Mouse (Mus musculus): Measurements from ENCODE around the gene Rnf144b. TPM values are rescaled to one million over a fixed set of nuclear protein-coding genes. Genes with fewer than 3 reads are reported as not detected.
A peak's percentile ranks its signal among the peaks of the same experiment; 100 is the strongest.

Gene Rnf144b
- polyA plus RNA-seq, 1 experiment: 2.2 TPM

DNA sequence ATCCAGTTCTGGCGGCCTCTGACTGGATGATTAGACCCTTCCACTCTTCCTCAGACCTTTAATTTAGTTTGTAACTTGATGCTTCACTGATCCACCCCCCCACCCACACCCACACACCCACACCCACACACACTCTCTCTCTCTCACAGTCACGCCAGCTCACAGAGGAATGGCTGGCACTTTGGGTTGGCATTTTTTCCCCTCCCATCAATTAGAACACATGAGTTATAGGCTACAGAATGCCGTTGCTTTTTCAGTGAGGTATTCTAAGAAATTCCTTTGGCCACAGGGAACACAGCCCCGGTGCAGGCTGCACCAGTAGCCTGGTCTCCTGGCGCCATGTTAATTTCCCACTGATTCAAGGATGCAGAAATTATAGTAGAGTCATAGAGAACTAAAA, 3.1 kb downstream of the Rnf144b start:
- no peak for TF ChIP-seq POLR2A (IDR thresholded peaks at IDR 0.05; ENCODE audit: borderline replicate concordance, extremely low read depth, insufficient read depth, insufficient read length, poor library complexity, severe bottlenecking)
- TF ChIP-seq CTCF (IDR thresholded peaks at IDR 0.05; ENCODE audit: borderline replicate concordance, extremely low read depth, insufficient read depth, insufficient read length): no peak
- no peak for DNase-seq (ENCODE audit: low read depth)

DNA sequence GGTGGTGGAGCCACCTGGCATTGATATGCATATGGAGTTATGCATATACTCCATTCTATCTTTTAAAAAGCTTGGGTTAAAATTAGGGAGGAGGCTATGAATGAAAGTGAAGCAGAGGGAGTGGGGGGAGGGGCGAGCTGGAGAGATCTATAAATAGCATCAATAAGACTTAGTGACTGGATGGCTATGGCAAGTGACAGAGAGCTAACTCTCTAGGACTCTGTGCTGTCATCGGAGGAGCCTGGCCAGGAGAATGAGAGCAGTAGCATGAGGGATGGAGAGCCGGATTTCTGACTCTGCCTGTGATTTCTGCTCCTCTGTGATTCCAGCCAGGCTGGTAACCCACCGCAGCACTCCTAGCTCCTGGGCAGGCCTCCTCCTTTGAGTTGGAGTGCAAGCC, 6.6 kb downstream of the Rnf144b start:
- no peak for DNase-seq (ENCODE audit: low read depth)
- TF ChIP-seq POLR2A (IDR thresholded peaks at IDR 0.05; ENCODE audit: borderline replicate concordance, extremely low read depth, insufficient read depth, insufficient read length, poor library complexity, severe bottlenecking): no peak
- TF ChIP-seq CTCF (IDR thresholded peaks at IDR 0.05; ENCODE audit: borderline replicate concordance, extremely low read depth, insufficient read depth, insufficient read length): no peak

DNA sequence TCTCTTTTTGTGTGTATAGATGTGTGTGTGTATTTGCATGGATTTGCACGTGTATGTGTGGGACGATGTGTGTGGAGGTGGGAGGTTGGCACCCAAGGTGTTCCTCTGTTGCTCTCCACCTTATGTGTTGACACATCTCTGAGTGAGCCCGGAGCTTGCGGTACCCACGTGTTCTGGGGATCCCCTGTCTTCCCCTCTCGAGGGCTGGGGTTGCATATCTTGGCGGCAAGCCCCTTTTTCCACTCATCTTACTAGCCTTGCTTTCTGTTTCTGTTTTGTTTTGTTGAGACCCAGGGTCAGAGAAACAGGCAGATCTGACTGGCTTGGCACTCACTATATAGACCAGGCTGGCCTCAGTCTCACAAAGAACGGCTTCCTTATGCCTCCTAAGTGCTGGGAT, 10.6 kb downstream of the Rnf144b start:
- no peak for DNase-seq (ENCODE audit: low read depth)
- TF ChIP-seq CTCF (IDR thresholded peaks at IDR 0.05; ENCODE audit: borderline replicate concordance, extremely low read depth, insufficient read depth, insufficient read length): no peak
- no peak for TF ChIP-seq POLR2A (IDR thresholded peaks at IDR 0.05; ENCODE audit: borderline replicate concordance, extremely low read depth, insufficient read depth, insufficient read length, poor library complexity, severe bottlenecking)

DNA sequence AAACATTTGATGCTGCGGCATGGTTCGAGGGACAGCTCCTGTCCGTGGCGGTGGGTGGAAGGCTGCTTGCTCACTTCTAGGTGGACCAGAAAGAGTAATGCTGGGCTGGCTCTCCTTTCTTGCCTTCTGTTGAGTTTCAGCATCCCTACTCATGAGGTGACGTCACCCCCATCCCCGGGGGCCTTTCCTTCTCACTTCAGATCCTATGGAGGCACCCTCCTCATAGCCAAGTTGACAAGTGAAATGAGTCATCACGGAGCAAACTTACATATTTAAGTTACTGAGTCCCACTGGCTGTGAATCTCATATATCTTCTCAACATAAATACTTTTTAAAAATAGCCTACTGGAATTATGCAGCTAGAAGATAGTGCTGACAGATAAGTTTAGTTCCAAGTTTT, 12.4 kb downstream of the Rnf144b start:
- no peak for DNase-seq (ENCODE audit: low read depth)
- TF ChIP-seq CTCF (IDR thresholded peaks at IDR 0.05; ENCODE audit: borderline replicate concordance, extremely low read depth, insufficient read depth, insufficient read length): no peak
- no peak for TF ChIP-seq POLR2A (IDR thresholded peaks at IDR 0.05; ENCODE audit: borderline replicate concordance, extremely low read depth, insufficient read depth, insufficient read length, poor library complexity, severe bottlenecking)

DNA sequence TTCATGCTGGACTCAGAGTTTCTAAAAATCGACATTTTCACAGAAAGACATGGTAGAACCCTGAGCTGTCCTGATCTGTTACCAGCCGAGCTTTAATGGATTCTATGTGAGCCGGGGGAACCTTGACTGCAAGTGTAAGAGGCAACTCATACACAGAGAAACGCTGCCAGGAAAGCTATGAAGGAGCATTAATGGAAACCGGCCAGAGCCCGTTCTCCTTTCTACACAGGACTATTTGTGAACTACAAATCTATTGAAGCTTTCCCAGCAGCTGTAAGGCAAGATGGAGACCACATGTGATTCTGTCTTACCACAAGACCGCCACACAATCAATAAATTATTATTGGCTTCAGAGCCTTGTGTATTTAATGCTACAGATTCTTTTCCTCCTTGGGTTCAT, 13.3 kb downstream of the Rnf144b start:
- DNase-seq (ENCODE audit: low read depth): no peak
- TF ChIP-seq CTCF (IDR thresholded peaks at IDR 0.05; ENCODE audit: borderline replicate concordance, extremely low read depth, insufficient read depth, insufficient read length) (no peak), POLR2A (IDR thresholded peaks at IDR 0.05; ENCODE audit: borderline replicate concordance, extremely low read depth, insufficient read depth, insufficient read length, poor library complexity, severe bottlenecking) (no peak)

DNA sequence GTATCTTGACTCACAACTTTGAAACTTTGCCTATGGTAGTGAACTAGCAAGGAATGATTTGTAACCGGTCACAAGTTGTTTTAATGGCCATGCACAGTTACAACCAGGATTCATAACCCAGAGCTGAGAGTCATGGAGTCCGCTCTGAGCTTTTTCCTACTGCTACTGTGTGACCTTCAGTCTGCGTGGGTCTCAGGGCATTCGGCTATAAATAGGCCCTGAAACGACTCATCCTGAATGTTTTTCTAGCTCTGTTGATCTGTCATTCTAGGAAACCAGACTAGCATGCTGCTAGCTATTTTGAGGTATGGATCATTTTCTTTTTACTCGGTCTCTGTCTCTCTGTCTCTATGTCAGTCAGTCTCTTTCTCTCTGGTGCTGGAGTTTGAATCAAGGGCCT, 20.3 kb downstream of the Rnf144b start:
- no peak for DNase-seq (ENCODE audit: low read depth)
- TF ChIP-seq POLR2A (IDR thresholded peaks at IDR 0.05; ENCODE audit: borderline replicate concordance, extremely low read depth, insufficient read depth, insufficient read length, poor library complexity, severe bottlenecking): no peak
- TF ChIP-seq CTCF (IDR thresholded peaks at IDR 0.05; ENCODE audit: borderline replicate concordance, extremely low read depth, insufficient read depth, insufficient read length): no peak

DNA sequence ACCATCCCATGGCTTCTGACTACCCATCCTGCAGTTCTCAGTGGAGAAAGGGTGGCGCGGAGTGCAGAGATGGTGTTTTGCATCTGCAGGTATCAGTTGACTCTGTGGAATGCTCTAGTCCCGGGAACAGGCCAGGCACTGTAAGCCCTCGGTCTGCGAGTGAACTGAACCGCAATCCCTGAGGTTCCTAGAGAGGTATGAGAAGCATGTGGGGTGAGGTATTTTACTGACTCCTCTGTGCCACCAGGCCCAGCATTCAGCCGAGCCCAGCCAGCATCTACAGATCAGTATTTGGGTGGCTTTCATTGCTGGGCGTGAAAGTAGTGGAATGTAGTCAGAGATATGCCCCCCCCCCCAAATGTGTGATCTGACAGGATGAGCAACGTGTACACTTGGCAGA, 23.5 kb downstream of the Rnf144b start:
- TF ChIP-seq POLR2A (IDR thresholded peaks at IDR 0.05; ENCODE audit: borderline replicate concordance, extremely low read depth, insufficient read depth, insufficient read length, poor library complexity, severe bottlenecking) (no peak), CTCF (IDR thresholded peaks at IDR 0.05; ENCODE audit: borderline replicate concordance, extremely low read depth, insufficient read depth, insufficient read length) (no peak)
- DNase-seq (ENCODE audit: low read depth): no peak

DNA sequence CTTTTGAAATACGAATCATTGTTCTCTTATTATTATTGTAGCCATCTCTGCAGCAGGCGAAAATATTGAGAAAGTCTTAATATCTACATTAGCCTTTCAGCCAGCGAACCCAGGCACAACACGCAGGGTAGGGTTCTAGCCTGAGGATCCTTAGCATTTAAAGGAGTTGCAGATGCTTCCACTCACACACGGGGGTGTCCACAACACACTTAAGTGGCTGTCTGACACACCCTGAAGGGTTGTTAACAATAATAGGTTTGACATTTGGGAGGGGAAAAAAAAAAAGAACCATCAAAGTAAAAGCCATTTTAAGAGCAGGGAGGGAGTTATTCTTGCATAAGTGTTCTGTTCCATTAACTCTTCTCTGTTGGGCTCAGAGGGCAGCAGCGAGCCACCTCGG, 23.9 kb downstream of the Rnf144b start:
- no peak for DNase-seq (ENCODE audit: low read depth)
- TF ChIP-seq POLR2A (IDR thresholded peaks at IDR 0.05; ENCODE audit: borderline replicate concordance, extremely low read depth, insufficient read depth, insufficient read length, poor library complexity, severe bottlenecking) (no peak), CTCF (IDR thresholded peaks at IDR 0.05; ENCODE audit: borderline replicate concordance, extremely low read depth, insufficient read depth, insufficient read length) (no peak)

DNA sequence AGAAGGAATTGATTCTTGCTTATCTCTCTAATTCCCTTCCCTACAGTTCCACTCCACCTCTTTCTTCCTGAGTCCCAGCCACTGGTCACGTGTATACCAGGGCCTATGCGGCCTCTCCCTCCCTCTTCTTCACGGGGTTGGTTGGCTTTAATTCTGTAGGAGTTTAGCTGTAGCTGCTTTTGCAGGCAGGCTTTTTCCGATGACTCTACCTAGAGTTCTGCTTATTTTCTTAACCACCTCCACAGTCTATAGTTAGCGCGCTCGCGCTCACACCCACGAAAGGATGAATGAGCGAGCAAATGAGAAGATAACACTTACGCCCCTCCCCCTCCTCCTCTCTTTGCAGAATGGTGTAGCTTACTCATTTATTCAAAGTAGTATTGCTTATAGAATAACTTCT, 26.1 kb downstream of the Rnf144b start:
- TF ChIP-seq CTCF (IDR thresholded peaks at IDR 0.05; ENCODE audit: borderline replicate concordance, extremely low read depth, insufficient read depth, insufficient read length) (no peak), POLR2A (IDR thresholded peaks at IDR 0.05; ENCODE audit: borderline replicate concordance, extremely low read depth, insufficient read depth, insufficient read length, poor library complexity, severe bottlenecking) (no peak)
- DNase-seq (ENCODE audit: low read depth): peak; percentile 19

DNA sequence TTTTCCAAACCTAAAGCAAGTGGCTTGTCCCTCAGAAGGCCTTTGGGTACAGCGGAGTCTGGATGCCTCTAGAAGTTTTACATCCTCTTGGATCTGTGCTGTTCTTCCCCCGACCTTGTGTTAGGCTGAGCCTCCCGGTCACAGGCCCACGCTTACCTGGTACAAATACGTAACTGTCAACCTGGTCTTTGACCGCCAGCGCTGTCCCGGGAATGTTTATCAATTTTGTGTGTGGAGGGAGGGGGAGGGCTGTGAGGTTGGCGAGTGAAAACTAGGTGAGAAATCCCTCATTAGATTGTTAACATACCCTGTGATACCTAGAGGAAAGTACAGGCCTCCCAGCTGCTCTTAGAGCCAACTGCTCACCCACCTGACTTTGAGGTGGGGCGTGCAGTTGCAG, 27.5 kb downstream of the Rnf144b start:
- no peak for DNase-seq (ENCODE audit: low read depth)
- TF ChIP-seq CTCF (IDR thresholded peaks at IDR 0.05; ENCODE audit: borderline replicate concordance, extremely low read depth, insufficient read depth, insufficient read length) (no peak), POLR2A (IDR thresholded peaks at IDR 0.05; ENCODE audit: borderline replicate concordance, extremely low read depth, insufficient read depth, insufficient read length, poor library complexity, severe bottlenecking) (no peak)

DNA sequence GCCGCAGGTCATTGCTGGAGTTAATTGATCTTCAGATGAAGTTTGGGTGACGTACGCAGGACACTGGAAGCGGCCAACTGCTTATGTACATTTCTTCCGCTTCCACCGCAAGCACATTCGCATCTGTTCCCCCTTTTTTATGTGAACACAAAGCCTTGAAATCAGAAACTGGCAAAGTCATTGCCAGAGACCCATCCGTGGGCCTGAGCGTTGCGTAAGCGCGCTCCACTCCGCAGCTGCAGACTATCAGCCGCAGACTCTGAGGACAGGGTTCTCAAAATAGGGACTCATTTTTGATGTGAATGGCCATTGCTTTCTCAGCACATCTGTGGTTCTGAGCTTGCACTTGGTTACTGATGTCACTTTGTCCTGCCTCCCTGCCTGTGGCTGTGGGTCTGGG, 28.6 kb downstream of the Rnf144b start:
- peak; percentile 17 for DNase-seq (ENCODE audit: low read depth)
- TF ChIP-seq POLR2A (IDR thresholded peaks at IDR 0.05; ENCODE audit: borderline replicate concordance, extremely low read depth, insufficient read depth, insufficient read length, poor library complexity, severe bottlenecking): no peak
- no peak for TF ChIP-seq CTCF (IDR thresholded peaks at IDR 0.05; ENCODE audit: borderline replicate concordance, extremely low read depth, insufficient read depth, insufficient read length)

DNA sequence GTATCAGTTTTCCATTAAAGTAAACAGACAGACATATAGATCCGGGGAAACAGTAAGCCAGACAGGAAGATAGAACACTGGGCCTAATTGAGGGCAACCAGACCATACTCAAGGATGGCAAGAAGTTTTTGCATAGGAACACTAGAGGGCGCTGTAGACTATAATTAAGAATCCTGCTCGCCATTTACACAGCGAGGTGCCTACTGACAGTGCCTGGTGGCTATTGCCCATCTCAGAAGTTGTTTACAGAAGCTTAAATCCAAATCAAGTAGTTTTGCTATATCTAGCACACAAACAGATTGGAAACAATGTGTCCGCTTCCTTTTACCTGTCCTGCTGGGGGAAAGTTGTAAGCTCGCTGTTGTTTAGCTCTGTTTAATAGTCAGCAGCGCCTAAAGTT, 29.9 kb downstream of the Rnf144b start:
- TF ChIP-seq CTCF (IDR thresholded peaks at IDR 0.05; ENCODE audit: borderline replicate concordance, extremely low read depth, insufficient read depth, insufficient read length) (peak; percentile 79; the same call in 1 of the 2 replicates), POLR2A (IDR thresholded peaks at IDR 0.05; ENCODE audit: borderline replicate concordance, extremely low read depth, insufficient read depth, insufficient read length, poor library complexity, severe bottlenecking) (no peak)

DNA sequence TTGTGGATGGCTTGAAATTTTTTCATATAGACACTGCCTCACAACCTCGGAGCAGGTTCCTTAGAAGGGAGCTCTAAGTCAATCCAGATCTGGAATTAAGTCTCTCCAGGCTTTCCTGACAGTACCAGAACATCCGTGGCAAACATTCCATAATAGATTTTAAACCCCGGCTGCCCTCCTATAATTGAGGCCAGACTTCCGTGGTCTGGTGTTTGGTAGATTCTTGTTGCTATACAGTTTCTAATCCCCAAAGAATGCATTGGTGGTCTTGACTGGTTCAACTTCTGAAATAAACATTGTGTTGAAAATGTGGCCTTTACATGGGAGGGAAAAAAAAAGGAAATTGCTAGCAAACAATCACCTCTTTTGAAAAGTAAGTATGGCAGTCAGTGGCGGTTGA, 30.8 kb downstream of the Rnf144b start:
- TF ChIP-seq CTCF (IDR thresholded peaks at IDR 0.05; ENCODE audit: borderline replicate concordance, extremely low read depth, insufficient read depth, insufficient read length) (no peak), POLR2A (IDR thresholded peaks at IDR 0.05; ENCODE audit: borderline replicate concordance, extremely low read depth, insufficient read depth, insufficient read length, poor library complexity, severe bottlenecking) (no peak)
- no peak for DNase-seq (ENCODE audit: low read depth)

More for the DNA sequence above, 29.9 kb downstream of the Rnf144b start:
- DNase-seq (ENCODE audit: low read depth): peak; percentile 91

Data from brain, embryonic 14.5 days (tissue).